Mouse (Mus musculus): ENCODE results near the gene Myom1.

- TF ChIP-seq CTCF (IDR thresholded peaks at IDR 0.05; ENCODE audit: low read depth) (no peak), EP300 (IDR thresholded peaks at IDR 0.05; ENCODE audit: low read depth) (no peak)
Measured at GRCm38 (mm10) chr17:71009751-71010150, 7.3 kb downstream of the Myom1 start.
